Mouse (Mus musculus): Measurements from ENCODE around the gene Mpdu1.
"Not testable (repeated sequence)": the region's sequence is repeated elsewhere in the genome, so short reads cannot be mapped to it uniquely, and the experiment has no call there.

Gene Mpdu1

GRCm38 (mm10) chr11:69662213-69662966 lies at the start of gene Mpdu1:
TSS of gene Mpdu1 (minus strand) at chr11:69662642.
- DNase-seq = peak; percentile 94

DNA sequence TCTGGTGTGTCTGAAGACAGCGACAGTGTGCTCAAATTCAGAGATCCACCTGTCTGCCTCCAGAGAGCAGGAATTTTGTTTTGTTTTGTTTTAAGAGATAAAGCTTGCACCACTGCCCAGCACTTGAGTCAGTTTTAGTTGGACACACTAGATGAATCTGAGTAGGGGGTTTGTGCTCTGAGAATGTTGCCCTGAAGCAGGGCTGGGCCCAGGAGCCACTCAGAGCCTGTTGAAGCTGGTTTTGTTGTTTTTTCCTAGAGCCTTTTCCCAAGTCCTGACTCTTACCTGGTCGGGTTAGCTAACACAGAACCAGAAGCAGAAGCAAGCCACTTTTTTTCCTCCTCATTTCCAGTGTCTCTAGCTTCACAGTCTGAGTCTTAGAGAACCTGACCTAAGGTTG lies 48.6 kb upstream of the Mpdu1 start:
- no peak for DNase-seq

DNA sequence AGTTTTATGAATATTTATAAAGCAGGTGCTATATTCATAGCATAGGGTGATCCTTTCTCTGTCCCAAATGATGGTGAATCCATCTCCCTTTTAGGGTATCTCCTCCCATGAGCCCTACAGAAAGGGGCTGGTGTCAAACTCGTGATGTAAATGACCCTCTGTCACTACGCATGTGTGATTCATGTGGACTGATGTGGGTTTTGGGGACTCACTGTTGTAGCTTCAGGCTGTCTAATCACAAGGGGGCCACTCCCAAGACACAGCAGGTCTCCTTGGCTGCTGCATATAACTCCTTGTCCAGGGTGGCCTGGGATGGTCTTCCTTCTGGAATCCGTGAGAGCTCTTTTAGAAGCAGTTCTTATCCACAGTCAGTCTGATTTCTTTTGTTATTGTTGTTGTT lies 48.0 kb upstream of the Mpdu1 start:
- DNase-seq = no peak

- no peak for DNase-seq
Observed at GRCm38 (mm10) chr11:69709554-69710446, 47.4 kb upstream of the Mpdu1 start.

DNA sequence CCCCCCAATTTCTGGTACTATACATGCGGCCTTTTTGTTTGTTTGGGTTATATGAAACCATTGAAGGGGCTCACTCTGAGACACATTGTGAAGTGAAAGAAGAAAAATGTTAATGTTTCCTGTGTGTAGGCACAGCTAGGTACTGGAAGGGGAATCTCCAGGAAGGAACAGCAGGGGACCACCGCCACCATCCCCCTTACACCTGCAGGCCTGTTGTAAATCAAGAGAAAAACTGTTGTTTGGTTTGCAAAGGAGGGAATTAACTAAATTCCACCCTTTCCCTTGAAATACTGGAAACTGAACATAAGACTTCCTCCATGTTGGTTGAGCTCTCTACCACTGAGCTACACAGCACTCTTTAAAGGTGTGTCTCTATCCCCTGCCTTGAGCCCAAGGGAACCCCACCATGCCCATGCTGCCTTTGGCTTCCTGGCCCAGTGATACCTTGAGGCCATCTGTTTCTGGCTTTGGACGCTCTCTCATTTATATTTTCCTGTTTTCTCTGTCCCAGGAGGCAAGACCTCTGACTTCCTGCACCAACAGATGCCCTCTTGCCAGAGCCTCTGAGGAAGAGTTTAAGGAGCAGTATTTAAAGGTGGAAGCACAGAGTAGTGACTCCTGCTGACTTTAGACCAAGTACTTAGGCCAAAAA lies 46.3 kb upstream of the Mpdu1 start:
- DNase-seq = no peak

DNA sequence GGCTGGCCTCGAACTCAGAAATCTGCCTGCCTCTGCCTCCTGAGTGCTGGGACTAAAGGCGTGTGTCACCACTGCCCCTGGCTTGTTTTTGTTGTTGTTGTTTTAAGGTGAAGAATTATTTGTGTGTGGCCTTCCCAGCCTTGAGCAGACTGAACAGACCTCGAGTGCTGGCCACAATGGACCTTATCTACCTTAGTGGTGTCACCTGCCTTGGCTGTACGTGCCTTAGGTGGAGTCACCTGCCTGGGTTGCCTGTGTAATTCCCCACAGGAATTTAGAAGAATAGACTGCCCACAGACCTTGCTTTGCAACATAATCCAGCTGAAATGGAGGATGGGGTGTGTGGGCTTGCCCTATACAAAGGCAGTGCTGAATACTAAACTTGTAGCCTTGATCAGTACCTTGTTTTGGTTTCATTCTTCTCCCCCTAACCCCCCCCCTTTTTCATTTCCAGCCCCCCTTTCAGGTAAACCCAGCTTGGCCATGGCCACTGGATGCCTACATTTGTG lies 45.5 kb upstream of the Mpdu1 start:
- DNase-seq = no peak

DNA sequence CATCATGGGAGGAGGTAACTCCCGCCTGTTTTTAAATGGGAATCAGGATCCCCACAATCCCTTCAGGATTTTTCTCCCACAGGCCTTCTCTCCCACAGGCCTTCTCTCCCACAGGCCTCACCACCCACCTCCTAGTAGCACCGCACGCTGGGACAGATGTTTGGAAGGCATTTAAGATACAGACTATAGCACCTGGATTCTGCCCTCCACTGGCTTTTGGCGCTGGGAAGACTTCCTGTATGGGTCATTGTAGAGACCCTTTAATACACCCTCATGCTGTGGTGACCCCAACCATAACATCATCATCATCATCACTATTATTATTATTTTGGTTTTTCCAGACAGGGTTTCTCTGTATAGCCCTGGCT lies 45.0 kb upstream of the Mpdu1 start:
- DNase-seq = no peak

DNA sequence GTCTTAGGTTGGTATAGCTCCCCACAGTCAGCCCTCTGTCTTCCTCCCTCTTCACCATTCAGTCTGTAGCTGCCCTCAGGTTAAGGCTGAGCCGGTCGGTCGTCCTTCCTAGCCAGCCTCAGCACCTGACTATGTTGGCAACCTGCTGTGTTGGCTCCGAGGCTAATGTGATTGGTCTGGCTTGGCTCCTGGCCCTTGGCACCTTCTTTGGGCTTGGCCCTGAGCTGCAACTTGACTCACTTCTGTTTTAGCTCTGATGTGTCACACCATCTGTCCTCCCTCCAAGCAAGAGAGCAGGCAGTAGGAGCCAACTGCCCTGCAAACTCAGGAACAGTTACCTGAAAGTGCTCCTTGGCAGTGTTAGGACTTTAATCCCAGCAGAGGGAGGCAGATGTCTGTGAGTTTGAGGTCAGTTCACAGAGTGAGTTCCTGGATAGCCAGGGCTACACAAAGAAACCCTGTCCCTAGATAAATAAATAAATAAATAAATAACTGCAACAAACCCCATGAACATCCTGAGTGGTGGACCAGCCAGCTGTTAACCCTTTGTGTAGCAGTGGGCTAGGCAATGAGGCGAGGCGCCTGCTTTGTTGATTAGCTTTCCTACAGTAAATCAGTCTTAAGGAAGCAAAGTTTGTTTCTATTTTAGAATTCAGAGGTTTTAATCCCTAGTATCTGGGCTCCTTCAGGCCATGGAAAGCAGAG lies 44.5 kb upstream of the Mpdu1 start:
- DNase-seq = no peak

- no peak for DNase-seq
Observed at GRCm38 (mm10) chr11:69704613-69705010, 42.2 kb upstream of the Mpdu1 start.

- DNase-seq = no peak
Observed at GRCm38 (mm10) chr11:69703814-69704612, 41.6 kb upstream of the Mpdu1 start.

DNA sequence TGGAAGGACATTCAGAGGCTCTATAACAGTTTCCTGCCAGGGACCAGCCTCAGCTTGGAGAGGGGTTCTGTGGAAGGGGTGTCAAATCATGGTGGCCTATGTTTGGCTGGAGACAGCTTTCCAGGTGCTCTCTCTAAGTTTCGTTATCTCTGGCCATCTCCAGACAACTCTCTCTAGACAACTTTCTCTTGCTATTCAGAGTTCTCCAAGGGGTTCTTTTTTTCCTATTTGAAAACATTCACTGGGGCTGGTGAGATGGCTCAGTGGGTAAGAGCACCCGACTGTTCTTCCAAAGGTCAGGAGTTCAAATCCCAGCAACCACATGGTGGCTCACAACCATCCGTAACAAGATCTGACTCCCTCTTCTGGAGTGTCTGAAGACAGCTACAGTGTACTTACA lies 40.9 kb upstream of the Mpdu1 start:
- DNase-seq = not testable (repeated sequence)

DNA sequence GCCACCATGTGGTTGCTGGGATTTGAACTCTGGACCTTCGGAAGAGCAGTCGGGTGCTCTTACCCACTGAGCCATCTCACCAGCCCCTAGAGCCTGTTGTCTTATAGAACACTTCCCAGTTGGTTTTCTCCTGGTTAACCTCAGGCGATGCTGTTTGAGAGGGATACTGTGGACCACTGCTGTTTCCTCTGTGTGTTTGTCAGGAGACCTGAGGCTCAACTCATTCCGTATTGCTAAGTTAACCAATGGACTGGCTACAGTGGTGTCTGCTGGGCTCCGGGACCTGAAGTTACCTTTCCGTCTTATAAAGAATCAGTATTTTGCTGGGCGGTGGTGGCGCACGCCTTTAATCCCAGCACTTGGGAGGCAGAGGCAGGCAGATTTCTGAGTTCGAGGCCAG lies 40.4 kb upstream of the Mpdu1 start:
- not testable (repeated sequence) for DNase-seq

- DNase-seq = no peak
Observed at GRCm38 (mm10) chr11:69699595-69699994, 37.2 kb upstream of the Mpdu1 start.

- no peak for DNase-seq
Observed at GRCm38 (mm10) chr11:69698574-69698973, 36.1 kb upstream of the Mpdu1 start.

GRCm38 (mm10) chr11:69697396-69697795 lies 35.0 kb upstream of the Mpdu1 start:
- DNase-seq = no peak

DNA sequence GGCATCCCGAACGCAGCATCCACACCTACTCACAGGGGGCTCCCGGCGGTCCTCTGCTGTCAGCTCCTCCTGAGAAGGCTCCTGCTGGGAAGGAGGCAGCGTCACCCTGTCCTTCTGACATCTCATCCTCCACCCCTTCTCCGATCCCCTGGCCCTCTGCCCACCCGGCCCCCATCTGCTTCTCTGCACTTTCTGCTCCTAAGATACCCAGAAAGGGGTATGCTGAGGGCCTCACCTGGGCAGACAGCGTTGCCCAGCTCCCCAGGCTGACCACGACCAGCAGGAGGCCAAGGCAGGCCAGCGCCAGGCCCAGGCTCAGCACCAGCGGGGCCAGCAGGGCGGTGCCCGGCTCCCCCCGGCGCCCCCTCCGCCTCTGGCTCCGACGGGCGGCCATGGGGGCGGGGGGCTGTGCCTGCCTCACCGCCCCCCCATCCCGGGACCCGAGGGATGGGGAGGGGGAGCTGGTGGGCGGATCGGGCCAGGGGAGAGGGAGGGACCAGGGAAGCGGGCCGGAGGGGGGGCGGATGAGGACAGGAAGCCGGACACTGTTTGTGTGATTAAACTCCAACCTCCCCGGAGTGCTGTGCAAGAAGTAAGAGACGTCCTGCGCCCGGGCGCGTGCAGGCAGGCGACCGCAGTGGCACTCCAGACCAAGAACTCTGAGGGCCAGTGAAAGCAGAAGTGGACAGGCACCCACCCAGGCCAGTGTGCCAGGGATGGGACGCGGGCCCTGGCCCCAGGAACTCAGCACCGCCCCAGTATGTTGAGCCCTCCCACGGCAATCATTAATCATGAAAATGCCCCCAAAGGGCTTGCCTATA lies 33.1 kb upstream of the Mpdu1 start, which contains the start of the genes Tnfsf12 and Tnfsfm13:
TSS of gene Tnfsf12 (minus strand) at position 489 of the 821 bp plus-strand sequence.
TSS of gene Tnfsfm13 (minus strand) at position 738 of the 821 bp plus-strand sequence.
- peak; percentile 25 for DNase-seq

DNA sequence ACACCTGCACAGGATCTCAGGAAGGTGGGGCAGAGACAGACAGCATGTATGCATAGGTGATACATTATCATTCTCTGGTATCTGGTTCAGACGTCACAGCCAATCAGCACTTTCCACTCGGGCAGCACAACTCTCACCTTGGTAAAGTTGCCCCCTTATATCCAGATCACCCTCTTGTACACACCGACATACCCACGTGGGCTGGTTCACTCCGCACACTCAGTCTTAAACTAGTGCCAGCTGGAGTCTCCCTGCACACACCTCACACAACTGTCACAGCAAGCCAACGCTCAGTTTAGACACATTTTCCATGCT lies 32.6 kb upstream of the Mpdu1 start:
- DNase-seq = no peak

DNA sequence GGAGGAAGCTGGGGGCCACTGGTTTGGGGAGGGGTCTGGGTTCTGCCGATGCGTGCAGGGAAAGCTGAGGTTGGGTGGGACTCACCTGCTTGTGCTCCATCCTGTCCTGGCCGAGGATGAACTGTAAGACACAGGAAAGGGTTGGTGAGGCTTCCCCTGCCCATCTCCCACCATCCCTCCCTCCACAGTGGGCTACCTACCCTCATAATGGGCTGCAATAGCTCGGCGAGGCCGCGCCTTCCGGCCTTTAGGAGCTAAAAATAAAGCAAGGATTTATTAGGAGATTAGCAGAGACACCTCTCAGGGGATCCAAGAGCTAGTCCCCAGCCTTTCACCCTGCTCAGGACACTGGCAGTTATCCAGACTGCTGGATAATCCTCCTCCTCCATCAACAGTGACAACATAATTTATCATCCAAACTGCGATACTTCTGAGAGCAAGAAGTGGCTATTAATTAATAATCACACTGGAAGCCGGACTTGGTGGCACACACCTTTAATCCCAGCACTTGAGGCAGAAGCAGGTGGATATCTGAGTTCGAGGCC lies 31.1 kb upstream of the Mpdu1 start:
- DNase-seq = no peak

DNA sequence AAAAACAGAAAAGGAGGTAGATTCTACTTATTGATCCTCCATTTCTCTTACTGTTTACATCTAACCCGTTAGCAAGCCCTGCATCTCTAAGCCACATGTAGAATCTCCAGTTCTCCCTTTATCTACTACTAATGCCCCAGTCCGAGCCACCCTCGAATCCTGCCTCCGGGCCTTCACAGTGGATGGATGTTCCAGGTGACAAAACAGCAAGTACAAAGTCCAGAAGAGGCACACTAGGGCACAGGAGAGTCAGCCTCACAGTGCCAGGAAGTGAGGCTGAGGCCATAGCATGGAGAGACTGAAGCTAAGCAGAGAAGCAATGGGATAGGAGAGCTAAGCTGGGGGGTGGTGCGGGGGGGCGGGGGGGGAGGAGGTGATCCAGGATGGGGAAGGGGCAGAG lies 30.4 kb upstream of the Mpdu1 start:
- no peak for DNase-seq

GRCm38 (mm10) chr11:69692196-69692811 lies 29.9 kb upstream of the Mpdu1 start:
- no peak for DNase-seq

Data from thymus, postnatal 4 days (tissue).